Mouse (Mus musculus): Measurements from ENCODE around the gene Sult2b1. TPM values are rescaled to one million over a fixed set of nuclear protein-coding genes. Genes with fewer than 3 reads are reported as not detected.

Gene Sult2b1
- polyA plus RNA-seq, 1 experiment = 8.8 TPM

DNA sequence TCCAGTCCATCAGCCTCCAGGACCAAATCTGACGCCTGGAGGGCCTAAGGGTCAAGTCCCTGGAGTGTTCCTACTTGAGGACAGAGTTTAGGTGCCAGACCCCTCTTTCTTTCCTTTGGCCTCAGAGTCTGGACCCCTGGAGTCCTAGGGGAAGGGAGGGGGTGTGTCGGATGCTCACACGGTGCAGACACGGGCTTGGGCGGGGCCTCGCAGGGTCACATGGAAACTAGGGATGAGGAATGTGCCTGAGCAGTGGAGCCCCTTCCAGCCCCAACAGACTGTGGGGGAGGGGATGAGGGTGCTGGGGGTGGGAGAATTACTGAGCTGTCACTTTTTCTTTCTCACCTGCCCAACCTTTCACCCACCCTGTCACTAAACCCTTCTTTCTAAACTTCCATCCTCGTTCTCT, 78.6 kb downstream of the Sult2b1 start:
- TF ChIP-seq POLR2A (IDR thresholded peaks at IDR 0.05; ENCODE audit: control insufficient read depth, low read depth, low read length) (peak; percentile 40; the same call in 1 of the 2 replicates), CTCF (IDR thresholded peaks at IDR 0.05; ENCODE audit: control insufficient read depth, insufficient read depth, insufficient replicate concordance, low read depth, low read length) (no peak)
- H3K4me3 ChIP-seq (ENCODE audit: control insufficient read depth, low read depth, low read length) = peak overlapping the region; percentile 87
- peaks cover 57% of the 10 kb centered on the region for H3K4me1 ChIP-seq (ENCODE audit: control insufficient read depth, insufficient read depth, low read length)
- no peaks in the 10 kb centered on the region for H3K27me3 ChIP-seq (ENCODE audit: control insufficient read depth, insufficient read depth, low read length)
- H3K36me3 ChIP-seq (ENCODE audit: control insufficient read depth, insufficient read depth, low read length) = no peaks in the 10 kb centered on the region
- peak overlapping the region; percentile 98 for H3K27ac ChIP-seq (ENCODE audit: control insufficient read depth, insufficient read depth, low read depth, low read length)

- Histone ChIP-seq H3K4me1 (ENCODE audit: control insufficient read depth, insufficient read depth, low read length) (peaks cover 58% of the 10 kb centered on the region), H3K27me3 (ENCODE audit: control insufficient read depth, insufficient read depth, low read length) (no peaks in the 10 kb centered on the region; the same call in 1 of the 2 replicates), H3K36me3 (ENCODE audit: control insufficient read depth, insufficient read depth, low read length) (no peaks in the 10 kb centered on the region), H3K4me3 (ENCODE audit: control insufficient read depth, low read depth, low read length) (peak overlapping the region; percentile 87), H3K27ac (ENCODE audit: control insufficient read depth, insufficient read depth, low read depth, low read length) (peak overlapping the region; percentile 98)
- no peak for TF ChIP-seq CTCF (IDR thresholded peaks at IDR 0.05; ENCODE audit: control insufficient read depth, insufficient read depth, insufficient replicate concordance, low read depth, low read length)
- no peak for TF ChIP-seq POLR2A (IDR thresholded peaks at IDR 0.05; ENCODE audit: control insufficient read depth, low read depth, low read length)
Observed at GRCm38 (mm10) chr7:45705443-45705864, 79.0 kb downstream of the Sult2b1 start.

- Histone ChIP-seq H3K36me3 (ENCODE audit: control insufficient read depth, insufficient read depth, low read length) (no peaks in the 10 kb centered on the region), H3K27me3 (ENCODE audit: control insufficient read depth, insufficient read depth, low read length) (no peaks in the 10 kb centered on the region; the same call in 1 of the 2 replicates), H3K27ac (ENCODE audit: control insufficient read depth, insufficient read depth, low read depth, low read length) (peak within 1 kb of the TSS; percentile 98), H3K4me1 (ENCODE audit: control insufficient read depth, insufficient read depth, low read length) (peaks cover 64% of the 10 kb centered on the region), H3K4me3 (ENCODE audit: control insufficient read depth, low read depth, low read length) (peak within 1 kb of the TSS; percentile 87)
- peak; percentile 43; the same call in 1 of the 2 replicates for TF ChIP-seq POLR2A (IDR thresholded peaks at IDR 0.05; ENCODE audit: control insufficient read depth, low read depth, low read length)
- TF ChIP-seq CTCF (IDR thresholded peaks at IDR 0.05; ENCODE audit: control insufficient read depth, insufficient read depth, insufficient replicate concordance, low read depth, low read length) = no peak
Observed at GRCm38 (mm10) chr7:45704730-45705442, 79.6 kb downstream of the Sult2b1 start, which contains the start of gene Dbp. Gene Dbp (plus strand): TSS chr7:45705088.

GRCm38 (mm10) chr7:45704046-45704559, 80.4 kb downstream of the Sult2b1 start:
- Histone ChIP-seq H3K4me1 (ENCODE audit: control insufficient read depth, insufficient read depth, low read length) (peaks cover 64% of the 10 kb centered on the region), H3K27ac (ENCODE audit: control insufficient read depth, insufficient read depth, low read depth, low read length) (peak overlapping the region; percentile 93), H3K36me3 (ENCODE audit: control insufficient read depth, insufficient read depth, low read length) (no peaks in the 10 kb centered on the region), H3K4me3 (ENCODE audit: control insufficient read depth, low read depth, low read length) (peak overlapping the region; percentile 87), H3K27me3 (ENCODE audit: control insufficient read depth, insufficient read depth, low read length) (no peaks in the 10 kb centered on the region; the same call in 1 of the 2 replicates)
- TF ChIP-seq POLR2A (IDR thresholded peaks at IDR 0.05; ENCODE audit: control insufficient read depth, low read depth, low read length) = no peak; the same call in 1 of the 2 replicates
- TF ChIP-seq CTCF (IDR thresholded peaks at IDR 0.05; ENCODE audit: control insufficient read depth, insufficient read depth, insufficient replicate concordance, low read depth, low read length) = no peak

GRCm38 (mm10) chr7:45703521-45704033, 80.9 kb downstream of the Sult2b1 start:
- H3K27ac ChIP-seq (ENCODE audit: control insufficient read depth, insufficient read depth, low read depth, low read length) = peak overlapping the region; percentile 93
- H3K27me3 ChIP-seq (ENCODE audit: control insufficient read depth, insufficient read depth, low read length) = no peaks in the 10 kb centered on the region; the same call in 1 of the 2 replicates
- H3K4me1 ChIP-seq (ENCODE audit: control insufficient read depth, insufficient read depth, low read length) = peaks cover 59% of the 10 kb centered on the region
- H3K36me3 ChIP-seq (ENCODE audit: control insufficient read depth, insufficient read depth, low read length) = no peaks in the 10 kb centered on the region
- no peak overlapping the region for H3K4me3 ChIP-seq (ENCODE audit: control insufficient read depth, low read depth, low read length)
- TF ChIP-seq CTCF (IDR thresholded peaks at IDR 0.05; ENCODE audit: control insufficient read depth, insufficient read depth, insufficient replicate concordance, low read depth, low read length) (no peak), POLR2A (IDR thresholded peaks at IDR 0.05; ENCODE audit: control insufficient read depth, low read depth, low read length) (no peak)

- Histone ChIP-seq H3K27me3 (ENCODE audit: control insufficient read depth, insufficient read depth, low read length) (no peaks in the 10 kb centered on the region; the same call in 1 of the 2 replicates), H3K27ac (ENCODE audit: control insufficient read depth, insufficient read depth, low read depth, low read length) (no peak overlapping the region), H3K4me1 (ENCODE audit: control insufficient read depth, insufficient read depth, low read length) (peaks cover 53% of the 10 kb centered on the region), H3K4me3 (ENCODE audit: control insufficient read depth, low read depth, low read length) (no peak overlapping the region), H3K36me3 (ENCODE audit: control insufficient read depth, insufficient read depth, low read length) (no peaks in the 10 kb centered on the region)
- TF ChIP-seq POLR2A (IDR thresholded peaks at IDR 0.05; ENCODE audit: control insufficient read depth, low read depth, low read length) (no peak), CTCF (IDR thresholded peaks at IDR 0.05; ENCODE audit: control insufficient read depth, insufficient read depth, insufficient replicate concordance, low read depth, low read length) (no peak)
Observed at GRCm38 (mm10) chr7:45702809-45703520, 81.5 kb downstream of the Sult2b1 start.

DNA sequence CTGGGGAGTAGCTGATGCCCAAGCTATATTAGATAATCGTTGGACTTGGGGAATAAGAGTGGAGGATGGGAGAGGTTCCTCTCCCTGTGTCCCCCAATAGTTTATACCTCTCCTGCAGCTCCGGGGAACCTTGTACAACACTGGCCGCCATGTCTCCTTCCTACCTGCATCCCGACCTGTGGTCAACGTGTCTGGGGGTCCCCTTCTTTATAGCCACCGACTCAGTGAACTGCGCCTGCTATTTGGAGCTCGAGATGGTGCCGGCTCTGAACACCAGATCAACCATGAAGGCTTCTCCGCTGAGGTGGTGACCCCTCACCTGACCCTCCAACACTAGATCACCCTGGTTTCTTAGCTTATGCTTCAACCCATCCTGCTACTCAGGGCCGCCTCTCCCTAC, 82.2 kb downstream of the Sult2b1 start:
- no peaks in the 10 kb centered on the region for H3K36me3 ChIP-seq (ENCODE audit: control insufficient read depth, insufficient read depth, low read length)
- no peak overlapping the region for H3K27ac ChIP-seq (ENCODE audit: control insufficient read depth, insufficient read depth, low read depth, low read length)
- H3K4me3 ChIP-seq (ENCODE audit: control insufficient read depth, low read depth, low read length) = no peak overlapping the region
- TF ChIP-seq POLR2A (IDR thresholded peaks at IDR 0.05; ENCODE audit: control insufficient read depth, low read depth, low read length) (no peak), CTCF (IDR thresholded peaks at IDR 0.05; ENCODE audit: control insufficient read depth, insufficient read depth, insufficient replicate concordance, low read depth, low read length) (no peak)
- H3K27me3 ChIP-seq (ENCODE audit: control insufficient read depth, insufficient read depth, low read length) = no peaks in the 10 kb centered on the region; the same call in 1 of the 2 replicates
- H3K4me1 ChIP-seq (ENCODE audit: control insufficient read depth, insufficient read depth, low read length) = peaks cover 47% of the 10 kb centered on the region
